Mouse (Mus musculus) ES-Bruce4 (cell line): ENCODE results near the gene Muc5b.

Experiments used
- CTCF ChIP-seq: IDR thresholded peaks from one replicate; pipeline ENCODE4 v1.8.1; 2011; ENCODE audit warnings: low read depth, low read length
- EP300 ChIP-seq: IDR thresholded peaks from 2 replicates; pipeline ENCODE4 v1.6.1; 2011; ENCODE audit warnings: low read depth, low read length; ENCODE audit not compliant: insufficient read depth
- POLR2A ChIP-seq: IDR thresholded peaks from one replicate; pipeline ENCODE4 v1.8.1; 2011; ENCODE audit warnings: low read length; ENCODE audit not compliant: insufficient read depth

- no peak for TF ChIP-seq POLR2A
- TF ChIP-seq EP300: no peak
- no peak for TF ChIP-seq CTCF
Observed at GRCm38 (mm10) chr7:141835941-141836340, 2.9 kb upstream of the Muc5b start.
